Mouse (Mus musculus): ENCODE data around the gene Cabp4. TPM values are rescaled to one million over a fixed set of nuclear protein-coding genes. Genes with fewer than 3 reads are reported as not detected.

Gene Cabp4
- total RNA-seq, 2 experiments from 2014 or later = not detected

DNA sequence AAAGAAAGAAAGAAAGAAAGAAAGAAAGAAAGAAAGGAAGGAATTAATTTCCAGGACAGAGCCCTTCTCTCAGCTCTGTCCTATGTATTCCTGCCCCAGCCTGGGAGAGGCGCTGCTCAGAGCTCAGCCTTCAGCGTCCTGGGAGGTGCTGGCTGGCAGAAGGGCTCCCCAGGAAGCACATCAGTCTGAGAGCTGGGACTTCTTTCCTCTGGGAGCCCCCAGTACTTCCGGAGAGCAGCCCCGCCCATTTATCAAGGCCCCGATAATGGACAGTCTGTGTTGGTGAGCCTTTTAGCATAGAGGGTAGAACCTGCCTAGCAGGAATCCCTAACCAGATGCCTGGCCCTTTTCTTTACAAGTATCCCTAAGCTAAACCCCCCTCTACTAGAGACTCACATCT, 55.7 kb downstream of the Cabp4 start:
- no peak for ATAC-seq (replicated peaks; ENCODE audit: poor library complexity)

DNA sequence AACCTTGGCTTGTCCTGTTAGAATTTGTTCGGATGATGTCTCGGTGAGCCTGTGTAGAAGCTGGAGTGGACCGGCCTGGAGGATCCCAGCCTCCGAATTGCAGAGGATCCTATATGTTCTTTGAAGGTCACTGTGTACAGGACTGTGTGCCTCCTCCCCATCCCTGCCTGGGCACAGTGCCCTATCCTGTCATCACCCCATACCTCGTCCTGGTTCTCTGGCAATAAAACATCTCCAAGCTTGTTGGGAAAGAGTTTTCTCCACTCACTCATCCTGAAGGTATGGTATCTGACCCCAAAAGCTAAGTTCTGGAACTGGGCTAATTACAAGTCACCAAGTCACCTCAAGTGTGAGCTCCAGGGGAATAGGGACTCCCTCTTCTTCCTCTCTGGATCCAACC, 56.7 kb downstream of the Cabp4 start:
- ATAC-seq (replicated peaks; ENCODE audit: poor library complexity) = no peak

- ATAC-seq (replicated peaks; ENCODE audit: poor library complexity) = no peak
These were observed 57.7 kb downstream of the Cabp4 start for GRCm38 (mm10) chr19:4086156-4086555.

Other genes starting within 250 kb of the Cabp4 start
Only the 30 nearest of the 33 such genes appear.
- 95.9 and 111 TPM in 2 replicates for gene Unc93b1, start 208.8 kb downstream of the Cabp4 start, total RNA-seq (2015)
- gene Unc93b1, start 208.8 kb downstream of the Cabp4 start, total RNA-seq (2017) = 175 and 202 TPM in 2 replicates
- 0.32 and 0.71 TPM in 2 replicates for gene Aldh3b3, start 185.4 kb downstream of the Cabp4 start, total RNA-seq (2015)
- gene Aldh3b3, start 185.4 kb downstream of the Cabp4 start, total RNA-seq (2017) = 0.04 and 0.27 TPM in 2 replicates
- gene Aldh3b2, start 171.7 kb downstream of the Cabp4 start, total RNA-seq (2015) = not detected in 2 replicates
- gene Aldh3b2, start 171.7 kb downstream of the Cabp4 start, total RNA-seq (2017) = 0.25 TPM in 1 of 2 replicates, not detected in the other
- gene Acy3, start 157.5 kb downstream of the Cabp4 start, total RNA-seq (2015) = 3.4 and 3.9 TPM in 2 replicates
- 1.2 and 1.6 TPM in 2 replicates for gene Acy3, start 157.5 kb downstream of the Cabp4 start, total RNA-seq (2017)
- gene Tbx10, start 151.3 kb downstream of the Cabp4 start, total RNA-seq (2015) = not detected in 2 replicates
- not detected in 2 replicates for gene Tbx10, start 151.3 kb downstream of the Cabp4 start, total RNA-seq (2017)
- gene Nudt8, start 143.5 kb downstream of the Cabp4 start, total RNA-seq (2015) = 15.1 and 16.2 TPM in 2 replicates
- 10.4 and 14.4 TPM in 2 replicates for gene Nudt8, start 143.5 kb downstream of the Cabp4 start, total RNA-seq (2017)
- 0.57 and 1.5 TPM in 2 replicates for gene Gm49405, start 143.4 kb downstream of the Cabp4 start, total RNA-seq (2015)
- gene Gm49405, start 143.4 kb downstream of the Cabp4 start, total RNA-seq (2017) = 1.5 and 1.9 TPM in 2 replicates
- gene Doc2g, start 140.7 kb downstream of the Cabp4 start, total RNA-seq (2015) = 1.6 and 2.9 TPM in 2 replicates
- gene Doc2g, start 140.7 kb downstream of the Cabp4 start, total RNA-seq (2017) = 1.3 and 2.9 TPM in 2 replicates
- 123 and 135 TPM in 2 replicates for gene Ndufv1, start 131.2 kb downstream of the Cabp4 start, total RNA-seq (2015)
- gene Ndufv1, start 131.2 kb downstream of the Cabp4 start, total RNA-seq (2017) = 223 and 254 TPM in 2 replicates
- gene Gstp1, start 106.0 kb downstream of the Cabp4 start, total RNA-seq (2015) = 264 and 361 TPM in 2 replicates
- gene Gstp1, start 106.0 kb downstream of the Cabp4 start, total RNA-seq (2017) = 79.8 and 88.4 TPM in 2 replicates
- not detected in 2 replicates for gene Gstp2, start 98.0 kb downstream of the Cabp4 start, total RNA-seq (2015)
- not detected in 2 replicates for gene Gstp2, start 98.0 kb downstream of the Cabp4 start, total RNA-seq (2017)
- 1.4 and 7.5 TPM in 2 replicates for gene Gstp3, start 84.5 kb downstream of the Cabp4 start, total RNA-seq (2015)
- 2.2 TPM in 2 replicates for gene Gstp3, start 84.5 kb downstream of the Cabp4 start, total RNA-seq (2017)
- not detected in 2 replicates for gene Cabp2, start 62.5 kb downstream of the Cabp4 start, total RNA-seq (2015)
- gene Cabp2, start 62.5 kb downstream of the Cabp4 start, total RNA-seq (2017) = not detected in 2 replicates
- 112 and 126 TPM in 2 replicates for gene Cdk2ap2, start 46.9 kb downstream of the Cabp4 start, total RNA-seq (2015)
- gene Cdk2ap2, start 46.9 kb downstream of the Cabp4 start, total RNA-seq (2017) = 24.2 and 44.8 TPM in 2 replicates
- gene Pitpnm1, start 44.0 kb downstream of the Cabp4 start, total RNA-seq (2015) = 7.8 and 11.2 TPM in 2 replicates
- 6.8 and 17.2 TPM in 2 replicates for gene Pitpnm1, start 44.0 kb downstream of the Cabp4 start, total RNA-seq (2017)
- gene Aip, start 18.2 kb downstream of the Cabp4 start, total RNA-seq (2015) = 61.9 and 66.4 TPM in 2 replicates
- gene Aip, start 18.2 kb downstream of the Cabp4 start, total RNA-seq (2017) = 24.4 and 31.1 TPM in 2 replicates
- gene Gpr152, start 4.2 kb downstream of the Cabp4 start, total RNA-seq (2015) = not detected in 2 replicates
- 0.10 TPM in 1 of 2 replicates, not detected in the other for gene Gpr152, start 4.2 kb downstream of the Cabp4 start, total RNA-seq (2017)
- 138 and 142 TPM in 2 replicates for gene Coro1b, start 4.6 kb upstream of the Cabp4 start, total RNA-seq (2015)
- 66.4 and 83.5 TPM in 2 replicates for gene Coro1b, start 4.6 kb upstream of the Cabp4 start, total RNA-seq (2017)
- 96.4 and 114 TPM in 2 replicates for gene Ptprcap, start 9.6 kb upstream of the Cabp4 start, total RNA-seq (2015)
- gene Ptprcap, start 9.6 kb upstream of the Cabp4 start, total RNA-seq (2017) = 79.5 and 83.5 TPM in 2 replicates
- gene Rps6kb2, start 19.3 kb upstream of the Cabp4 start, total RNA-seq (2015) = 21.6 and 22.1 TPM in 2 replicates
- gene Rps6kb2, start 19.3 kb upstream of the Cabp4 start, total RNA-seq (2017) = 23.1 and 30.2 TPM in 2 replicates
- 2.2 and 2.4 TPM in 2 replicates for gene Carns1, start 31.4 kb upstream of the Cabp4 start, total RNA-seq (2015)
- gene Carns1, start 31.4 kb upstream of the Cabp4 start, total RNA-seq (2017) = 1.0 and 2.1 TPM in 2 replicates
- 39.3 and 46.6 TPM in 2 replicates for gene Tbc1d10c, start 47.3 kb upstream of the Cabp4 start, total RNA-seq (2015)
- gene Tbc1d10c, start 47.3 kb upstream of the Cabp4 start, total RNA-seq (2017) = 15.3 and 17.5 TPM in 2 replicates
- gene Ppp1ca, start 48.0 kb upstream of the Cabp4 start, total RNA-seq (2015) = 395 and 413 TPM in 2 replicates
- gene Ppp1ca, start 48.0 kb upstream of the Cabp4 start, total RNA-seq (2017) = 482 and 538 TPM in 2 replicates
- gene Rad9a, start 57.6 kb upstream of the Cabp4 start, total RNA-seq (2015) = 28.0 and 31.0 TPM in 2 replicates
- gene Rad9a, start 57.6 kb upstream of the Cabp4 start, total RNA-seq (2017) = 16.1 and 19.7 TPM in 2 replicates
- 2.8 and 5.0 TPM in 2 replicates for gene Clcf1, start 70.2 kb upstream of the Cabp4 start, total RNA-seq (2015)
- gene Clcf1, start 70.2 kb upstream of the Cabp4 start, total RNA-seq (2017) = 1.3 and 3.0 TPM in 2 replicates
- not detected in 2 replicates for gene AC109138.7, start 70.3 kb upstream of the Cabp4 start, total RNA-seq (2015)
- gene AC109138.7, start 70.3 kb upstream of the Cabp4 start, total RNA-seq (2017) = not detected in 2 replicates
- 53.6 and 55.0 TPM in 2 replicates for gene Pold4, start 87.9 kb upstream of the Cabp4 start, total RNA-seq (2015)
- 60.4 and 67.8 TPM in 2 replicates for gene Pold4, start 87.9 kb upstream of the Cabp4 start, total RNA-seq (2017)
- 6.2 and 7.5 TPM in 2 replicates for gene Ssh3, start 125.1 kb upstream of the Cabp4 start, total RNA-seq (2015)
- 8.1 and 9.7 TPM in 2 replicates for gene Ssh3, start 125.1 kb upstream of the Cabp4 start, total RNA-seq (2017)
- gene Ankrd13d, start 139.1 kb upstream of the Cabp4 start, total RNA-seq (2015) = 1.7 and 3.8 TPM in 2 replicates
- 1.9 and 5.7 TPM in 2 replicates for gene Ankrd13d, start 139.1 kb upstream of the Cabp4 start, total RNA-seq (2017)
- 149 and 172 TPM in 2 replicates for gene Grk2, start 162.2 kb upstream of the Cabp4 start, total RNA-seq (2015)
- 207 and 336 TPM in 2 replicates for gene Grk2, start 162.2 kb upstream of the Cabp4 start, total RNA-seq (2017)

Measured in megakaryocyte progenitor cell, adult 5-6 weeks (primary cell).